Mouse (Mus musculus) embryonic facial prominence, embryonic 12.5 days (tissue): ENCODE data around the gene Gcnt3. TPM values are rescaled to one million over a fixed set of nuclear protein-coding genes. Genes with fewer than 3 reads are reported as not detected.

Experiments used
- ATAC-seq: fragments of 200-750 bp; cut with Nextera tagmentation; 2 replicates; pipeline ENCODE4 v1.8.0; 2017; ENCODE audit not compliant: insufficient number of reproducible peaks, insufficient read depth, low FRiP score, low TSS enrichment
- H3K27ac ChIP-seq: fragments of 300-500 bp; sonication (generic); 2 replicates; pipeline ENCODE4 v1.5.1; 2016; ENCODE audit warnings: mild to moderate bottlenecking
- H3K27me3 ChIP-seq: fragments of 300-500 bp; sonication (generic); 2 replicates; pipeline ENCODE4 v1.6.1; 2016; ENCODE audit warnings: mild to moderate bottlenecking, moderate library complexity
- H3K36me3 ChIP-seq: fragments of 300-500 bp; sonication (generic); 2 replicates; pipeline ENCODE4 v1.6.1; 2016; ENCODE audit warnings: mild to moderate bottlenecking
- H3K4me1 ChIP-seq: fragments of 300-500 bp; sonication (generic); 2 replicates; pipeline ENCODE4 v1.6.1; 2016
- H3K4me2 ChIP-seq: fragments of 300-500 bp; sonication (generic); replicated peaks from 2 replicates; pipeline ENCODE4 v1.6.1; 2016; ENCODE audit warnings: mild to moderate bottlenecking, moderate library complexity
- H3K4me3 ChIP-seq: fragments of 300-500 bp; sonication (generic); 2 replicates; pipeline ENCODE4 v1.5.1; 2016; ENCODE audit warnings: mild to moderate bottlenecking
- H3K9ac ChIP-seq: fragments of 300-500 bp; sonication (generic); 2 replicates; pipeline ENCODE4 v1.6.1; 2016; ENCODE audit warnings: mild to moderate bottlenecking, moderate library complexity
- H3K9me3 ChIP-seq: fragments of 300-500 bp; sonication (generic); 2 replicates; pipeline ENCODE4 v1.6.1; 2016; ENCODE audit warnings: mild to moderate bottlenecking, moderate library complexity
- WGBS: fragments of 180-500 bp; shearing (Covaris S2); methylation state at CpG from one replicate; pipeline ENCODE4 v1.1.7; 2016; 5-methylcytosine and 5-hydroxymethylcytosine counted together
- polyA plus RNA-seq: library from polyadenylated mRNA; unstranded; fragments of >200 nt; fragmentation: Nextera tagmentation; extraction: Ambion mirVana; gene quantifications from 2 replicates; pipeline ENCODE4 v1.2.1, GENCODE M21; 2016

Gcnt3 gene
- polyA plus RNA-seq, 1 experiment from 2014 or later = not detected

- peaks cover 51% of the 10 kb centered on the region for H3K36me3 ChIP-seq
- H3K4me3 ChIP-seq = no peak overlapping the region
These were observed 43.3 kb downstream of the Gcnt3 start for GRCm38 (mm10) chr9:69994547-69994946.

DNA sequence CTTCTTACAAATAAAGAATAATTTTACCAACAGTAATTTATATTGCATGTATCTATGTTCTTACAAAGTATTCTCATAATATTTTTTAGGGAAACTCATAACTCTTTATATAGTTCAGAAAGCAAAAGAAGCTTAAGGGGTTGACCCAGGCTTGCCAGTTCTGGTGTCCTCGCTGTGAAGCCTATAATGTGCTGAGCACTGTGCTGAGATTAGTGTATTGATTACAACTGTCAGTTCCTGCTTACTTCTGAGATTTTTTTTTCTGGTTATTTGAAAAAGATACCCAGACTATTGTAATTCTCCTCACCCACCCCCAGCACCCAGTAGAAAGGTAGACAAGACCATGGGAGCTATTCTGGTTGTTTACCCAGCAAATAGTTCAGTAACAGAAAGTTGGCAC, 44.4 kb downstream of the Gcnt3 start:
- 79% methylated on average over 1 of the region's 1 CpGs for WGBS
- Histone ChIP-seq H3K4me3 (no peak overlapping the region), H3K4me1 (peaks cover 21% of the 10 kb centered on the region; the same call in 1 of the 2 replicates), H3K9me3 (no peaks in the 10 kb centered on the region), H3K27me3 (no peaks in the 10 kb centered on the region), H3K4me2 (no peak overlapping the region), H3K36me3 (peaks cover 40% of the 10 kb centered on the region), H3K9ac (no peak overlapping the region), H3K27ac (no peak overlapping the region)
- ATAC-seq = no peak

More at GRCm38 (mm10) chr9:69994547-69994946, 43.3 kb downstream of the Gcnt3 start:
- Histone ChIP-seq H3K4me1 (peaks cover 18% of the 10 kb centered on the region; the same call in 1 of the 2 replicates), H3K4me2 (no peak overlapping the region), H3K27me3 (no peaks in the 10 kb centered on the region), H3K9ac (no peak overlapping the region), H3K9me3 (no peaks in the 10 kb centered on the region), H3K27ac (no peak overlapping the region)
- ATAC-seq = no peak
- WGBS = 95% methylated on average over 5 of the region's 5 CpGs

DNA sequence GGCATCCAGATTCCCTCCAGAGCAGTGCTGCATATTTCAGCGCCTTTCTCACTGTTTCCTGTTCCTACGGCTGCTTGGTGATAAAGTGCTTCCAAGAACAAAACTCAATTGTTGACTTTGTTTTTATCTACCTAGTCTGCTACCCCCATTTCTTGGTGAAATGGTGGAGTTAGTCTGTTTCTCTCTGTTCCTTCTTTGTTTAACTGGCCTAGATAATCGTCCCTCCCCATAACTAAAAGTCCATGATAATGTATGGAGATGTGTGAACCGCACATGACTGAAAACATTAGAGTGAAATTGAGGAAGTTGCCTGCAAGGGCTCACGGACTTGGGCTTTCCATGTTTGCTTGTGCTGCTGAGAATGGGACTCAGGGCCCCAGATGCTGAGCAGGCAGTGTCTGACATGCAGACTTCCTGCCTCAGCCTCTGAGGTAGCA, 45.0 kb downstream of the Gcnt3 start:
- WGBS = 75% methylated on average over 5 of the region's 5 CpGs
- H3K27ac ChIP-seq = no peak overlapping the region
- H3K4me3 ChIP-seq = no peak overlapping the region
- H3K4me1 ChIP-seq = peaks cover 21% of the 10 kb centered on the region; the same call in 1 of the 2 replicates
- H3K27me3 ChIP-seq = no peaks in the 10 kb centered on the region
- peaks cover 34% of the 10 kb centered on the region for H3K36me3 ChIP-seq
- H3K9me3 ChIP-seq = no peaks in the 10 kb centered on the region
- ATAC-seq = no peak
- H3K9ac ChIP-seq = no peak overlapping the region
- H3K4me2 ChIP-seq = no peak overlapping the region

- no peak for ATAC-seq
- H3K36me3 ChIP-seq = peaks cover 15% of the 10 kb centered on the region
- H3K9ac ChIP-seq = peak overlapping the region; percentile 95
- no peaks in the 10 kb centered on the region for H3K27me3 ChIP-seq
- H3K4me1 ChIP-seq = peaks cover 21% of the 10 kb centered on the region; the same call in 1 of the 2 replicates
- no peaks in the 10 kb centered on the region for H3K9me3 ChIP-seq
- 16% methylated on average over 5 of the region's 5 CpGs for WGBS
- H3K27ac ChIP-seq = no peak overlapping the region
- H3K4me2 ChIP-seq = peak overlapping the region; percentile 58
- H3K4me3 ChIP-seq = peak overlapping the region; percentile 99
These were observed 47.5 kb downstream of the Gcnt3 start for GRCm38 (mm10) chr9:69990346-69990745.

- Histone ChIP-seq H3K36me3 (peaks cover 7% of the 10 kb centered on the region), H3K4me1 (peaks cover 21% of the 10 kb centered on the region; the same call in 1 of the 2 replicates), H3K4me3 (peak within 1 kb of the TSS; percentile 99), H3K27ac (peak within 1 kb of the TSS; percentile 97), H3K27me3 (no peaks in the 10 kb centered on the region), H3K9ac (peak within 1 kb of the TSS; percentile 95), H3K9me3 (no peaks in the 10 kb centered on the region), H3K4me2 (peak within 1 kb of the TSS; percentile 58)
- under 1% methylated on average over 75 of the region's 76 CpGs for WGBS
- peak; percentile 91 for ATAC-seq
These were observed 48.4 kb downstream of the Gcnt3 start, which contains the start of gene Bnip2 for GRCm38 (mm10) chr9:69989303-69990121. Gene Bnip2 (plus strand): TSS chr9:69989466.

DNA sequence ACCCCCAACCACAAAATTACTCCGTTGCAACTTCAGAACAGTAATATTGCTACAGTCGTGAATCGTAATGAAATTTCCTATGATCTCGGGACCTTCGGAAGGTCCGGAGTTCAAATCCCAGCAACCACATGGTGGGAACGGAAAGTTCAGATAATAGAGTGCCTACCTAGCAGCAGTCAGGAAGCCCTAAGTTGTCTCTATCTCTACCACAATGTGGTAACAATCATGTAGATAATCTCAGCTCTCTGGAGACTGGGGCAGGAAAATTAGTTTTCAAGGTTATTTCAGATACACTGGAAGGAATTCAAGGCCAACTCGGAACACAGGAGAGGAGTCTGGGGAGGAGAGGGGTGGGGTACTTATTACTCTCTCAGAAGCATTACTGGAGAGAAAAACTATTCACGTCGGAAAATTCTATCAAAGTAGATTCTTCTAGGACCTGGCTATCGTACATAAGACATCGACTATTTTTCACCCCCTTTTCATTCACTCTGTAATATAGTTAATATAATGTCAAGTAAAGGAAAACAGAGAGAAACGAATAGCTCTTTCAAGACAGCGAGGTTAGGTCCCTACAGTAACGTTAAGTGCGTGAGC, 49.1 kb downstream of the Gcnt3 start:
- 0 out of 2 replicates have a peak, but pooled peaks have one; percentile 38 for ATAC-seq
- Histone ChIP-seq H3K4me1 (peaks cover 21% of the 10 kb centered on the region; the same call in 1 of the 2 replicates), H3K27me3 (no peaks in the 10 kb centered on the region), H3K27ac (peak overlapping the region; percentile 97), H3K9me3 (no peaks in the 10 kb centered on the region), H3K9ac (peak overlapping the region; percentile 95; the same call in 1 of the 2 replicates), H3K4me2 (peak overlapping the region; percentile 58), H3K4me3 (peak overlapping the region; percentile 99), H3K36me3 (peaks cover 4% of the 10 kb centered on the region)
- WGBS = 31% methylated on average over 16 of the region's 16 CpGs

DNA sequence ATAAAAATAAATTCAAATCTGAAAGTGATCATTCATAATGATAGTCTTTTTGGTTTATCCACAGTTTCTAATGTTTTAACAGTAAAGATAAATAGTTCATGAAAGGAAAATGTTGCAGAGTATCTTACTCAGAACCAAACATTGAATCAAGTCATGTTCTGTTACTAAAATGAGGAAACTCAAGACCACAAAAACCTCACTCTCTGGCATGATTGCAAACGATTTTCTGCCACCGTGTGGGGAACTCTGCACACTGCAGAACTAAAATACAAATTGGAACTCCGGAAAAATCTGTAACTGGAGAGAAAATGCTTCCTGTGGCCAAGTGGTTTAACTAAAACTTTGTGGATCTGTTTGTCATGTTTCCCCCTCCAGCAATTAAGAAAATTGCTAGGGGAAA, 50.3 kb downstream of the Gcnt3 start:
- Histone ChIP-seq H3K4me1 (peaks cover 18% of the 10 kb centered on the region; the same call in 1 of the 2 replicates), H3K4me2 (no peak overlapping the region), H3K27ac (no peak overlapping the region), H3K9me3 (no peaks in the 10 kb centered on the region), H3K27me3 (no peaks in the 10 kb centered on the region), H3K4me3 (no peak overlapping the region), H3K9ac (no peak overlapping the region), H3K36me3 (peaks cover 4% of the 10 kb centered on the region)
- no peak for ATAC-seq
- under 1% methylated on average over 3 of the region's 3 CpGs for WGBS

- Histone ChIP-seq H3K9ac (no peak overlapping the region), H3K36me3 (no peaks in the 10 kb centered on the region), H3K4me3 (no peak overlapping the region), H3K27me3 (no peaks in the 10 kb centered on the region), H3K27ac (no peak overlapping the region), H3K4me1 (peaks cover 15% of the 10 kb centered on the region; the same call in 1 of the 2 replicates), H3K4me2 (no peak overlapping the region), H3K9me3 (no peaks in the 10 kb centered on the region)
- WGBS = 73% methylated on average over 5 of the region's 5 CpGs
- no peak for ATAC-seq
These were observed 51.3 kb downstream of the Gcnt3 start for GRCm38 (mm10) chr9:69986571-69986970.

GRCm38 (mm10) chr9:69986063-69986462, 51.8 kb downstream of the Gcnt3 start:
- Histone ChIP-seq H3K4me3 (no peak overlapping the region), H3K36me3 (no peaks in the 10 kb centered on the region), H3K4me1 (peaks cover 10% of the 10 kb centered on the region; the same call in 1 of the 2 replicates), H3K4me2 (no peak overlapping the region), H3K27me3 (no peaks in the 10 kb centered on the region), H3K9ac (no peak overlapping the region), H3K27ac (no peak overlapping the region), H3K9me3 (no peaks in the 10 kb centered on the region)
- no peak for ATAC-seq
- WGBS = 78% methylated on average over 10 of the region's 10 CpGs

- H3K36me3 ChIP-seq = no peaks in the 10 kb centered on the region
- 81% methylated on average over 1 of the region's 1 CpGs for WGBS
- H3K4me1 ChIP-seq = peaks cover 5% of the 10 kb centered on the region; the same call in 1 of the 2 replicates
- no peaks in the 10 kb centered on the region for H3K27me3 ChIP-seq
- H3K27ac ChIP-seq = no peak overlapping the region
- ATAC-seq = no peak
- H3K9me3 ChIP-seq = no peaks in the 10 kb centered on the region
- no peak overlapping the region for H3K4me2 ChIP-seq
- no peak overlapping the region for H3K4me3 ChIP-seq
- no peak overlapping the region for H3K9ac ChIP-seq
These were observed 52.4 kb downstream of the Gcnt3 start for GRCm38 (mm10) chr9:69985526-69985925.
